Mouse (Mus musculus) liver, embryonic 14.5 days (tissue): Measurements from ENCODE around the gene Gab2.

ENCODE experiments used
- CTCF ChIP-seq: IDR thresholded peaks from 2 replicates; pipeline ENCODE4 v1.5.1; 2016; ENCODE audit warnings: antibody characterized with exemption, low read depth, control low read depth
- EP300 ChIP-seq: IDR thresholded peaks from 2 replicates; pipeline ENCODE4 v1.6.1; 2016; ENCODE audit warnings: antibody characterized with exemption, low read depth

DNA sequence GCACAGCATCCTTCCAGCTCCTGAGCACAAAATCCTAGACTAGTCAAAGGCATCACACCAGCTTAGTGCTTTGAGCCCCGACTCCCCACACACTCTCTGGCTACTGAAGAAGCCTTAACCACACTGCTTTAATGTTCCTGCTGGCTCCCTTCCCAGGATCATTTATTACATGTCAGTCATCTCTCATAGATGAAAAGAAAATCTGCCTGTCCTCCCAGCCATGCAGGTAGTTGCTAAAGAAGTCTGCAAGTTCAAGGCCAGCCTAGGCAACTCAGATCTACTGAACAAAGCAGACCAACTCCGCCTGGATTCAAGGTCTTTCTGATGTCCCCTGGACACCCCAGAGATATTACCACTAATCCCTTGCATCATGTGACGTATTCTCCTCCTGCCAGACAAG lies 236.3 kb downstream of the Gab2 start:
- TF ChIP-seq EP300 (no peak), CTCF (no peak)
